Mouse (Mus musculus): ENCODE data around the gene Rnf7. TPM values are rescaled to one million over a fixed set of nuclear protein-coding genes. Genes with fewer than 3 reads are reported as not detected.

Rnf7 gene
- polyA plus RNA-seq, 1 experiment from 2014 or later = 209 TPM

GRCm38 (mm10) chr9:96452956-96453355 is 25.5 kb downstream of the Rnf7 start:
- no peak overlapping the region for H3K4me2 ChIP-seq (ENCODE audit: low read length)
- 77% methylated on average over 4 of the region's 4 CpGs for WGBS
- no peak for ATAC-seq

GRCm38 (mm10) chr9:96450900-96451720 is 27.4 kb downstream of the Rnf7 start:
- no peak overlapping the region for H3K9ac ChIP-seq (ENCODE audit: low read depth, low read length)
- H3K9me3 ChIP-seq (ENCODE audit: control insufficient read depth, low read length) = no peaks in the 10 kb centered on the region
- WGBS = 51% methylated on average over 12 of the region's 12 CpGs
- no peak overlapping the region for H3K4me2 ChIP-seq (ENCODE audit: low read length)
- no peak overlapping the region for H3K27ac ChIP-seq (ENCODE audit: low read depth, low read length)
- H3K27me3 ChIP-seq (replicated peaks; ENCODE audit: control insufficient read depth, insufficient read depth, low read length) = no peaks in the 10 kb centered on the region
- no peaks in the 10 kb centered on the region for H3K36me3 ChIP-seq (ENCODE audit: control insufficient read depth, insufficient read depth, low read length)
- no peaks in the 10 kb centered on the region for H3K4me1 ChIP-seq (ENCODE audit: control insufficient read depth, insufficient read depth, low read depth, low read length)
- no peak for ATAC-seq
- H3K4me3 ChIP-seq (ENCODE audit: low read length) = no peak overlapping the region

More at GRCm38 (mm10) chr9:96452956-96453355, 25.5 kb downstream of the Rnf7 start:
- H3K4me3 ChIP-seq (ENCODE audit: low read length) = no peak overlapping the region
- H3K9ac ChIP-seq (ENCODE audit: low read depth, low read length) = no peak overlapping the region
- no peaks in the 10 kb centered on the region for H3K36me3 ChIP-seq (ENCODE audit: control insufficient read depth, insufficient read depth, low read length)
- no peak overlapping the region for H3K27ac ChIP-seq (ENCODE audit: low read depth, low read length)
- H3K9me3 ChIP-seq (ENCODE audit: control insufficient read depth, low read length) = no peaks in the 10 kb centered on the region
- no peaks in the 10 kb centered on the region for H3K4me1 ChIP-seq (ENCODE audit: control insufficient read depth, insufficient read depth, low read depth, low read length)
- H3K27me3 ChIP-seq (replicated peaks; ENCODE audit: control insufficient read depth, insufficient read depth, low read length) = no peaks in the 10 kb centered on the region

DNA sequence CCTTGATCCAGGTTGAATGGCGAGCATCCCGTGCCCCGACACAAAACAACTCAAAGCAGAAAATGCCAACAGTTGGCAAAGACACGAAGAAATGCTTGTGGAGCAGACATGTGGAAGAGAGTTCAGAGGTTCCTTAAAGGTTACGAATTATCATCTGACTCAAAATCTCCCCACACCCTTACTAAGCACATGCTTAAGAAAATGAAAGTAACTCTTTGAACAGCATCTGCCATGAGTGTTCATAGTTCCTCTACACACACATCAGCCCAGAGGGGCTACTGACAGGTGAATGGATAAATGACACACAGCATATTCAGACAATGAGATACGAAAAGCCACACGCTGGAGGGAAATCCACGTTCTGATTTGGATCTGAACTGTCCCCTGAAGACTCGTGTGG is 29.0 kb downstream of the Rnf7 start:
- no peaks in the 10 kb centered on the region for H3K36me3 ChIP-seq (ENCODE audit: control insufficient read depth, insufficient read depth, low read length)
- WGBS = 81% methylated on average over 9 of the region's 9 CpGs

DNA sequence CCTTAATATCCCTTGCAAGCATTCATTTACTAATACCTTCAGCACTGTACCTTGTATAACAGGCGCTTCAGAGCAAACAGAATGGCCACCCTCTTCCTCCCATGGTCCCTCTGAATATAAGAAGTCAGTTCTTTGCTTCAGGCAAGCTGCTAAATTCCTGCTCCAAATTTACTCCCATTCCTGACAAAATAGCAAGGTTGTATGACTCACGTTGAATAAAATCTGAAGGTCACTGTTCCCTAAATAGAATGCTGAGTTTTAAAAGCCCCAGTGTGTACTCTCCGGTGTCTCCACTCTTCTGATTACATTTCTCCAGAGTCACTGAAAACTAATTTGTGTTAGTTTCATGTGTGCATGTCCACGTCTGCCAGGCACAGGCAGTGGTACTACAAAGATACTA is 33.1 kb downstream of the Rnf7 start:
- H3K4me1 ChIP-seq (ENCODE audit: control insufficient read depth, insufficient read depth, low read depth, low read length) = no peaks in the 10 kb centered on the region
- H3K27me3 ChIP-seq (replicated peaks; ENCODE audit: control insufficient read depth, insufficient read depth, low read length) = no peaks in the 10 kb centered on the region
- H3K27ac ChIP-seq (ENCODE audit: low read depth, low read length) = no peak overlapping the region
- no peak for ATAC-seq
- H3K4me3 ChIP-seq (ENCODE audit: low read length) = no peak overlapping the region
- no peaks in the 10 kb centered on the region for H3K9me3 ChIP-seq (ENCODE audit: control insufficient read depth, low read length)
- WGBS = 75% methylated on average over 4 of the region's 4 CpGs
- no peak overlapping the region for H3K4me2 ChIP-seq (ENCODE audit: low read length)
- no peaks in the 10 kb centered on the region for H3K36me3 ChIP-seq (ENCODE audit: control insufficient read depth, insufficient read depth, low read length)
- H3K9ac ChIP-seq (ENCODE audit: low read depth, low read length) = no peak overlapping the region

More for the DNA sequence above, 29.0 kb downstream of the Rnf7 start:
- Histone ChIP-seq H3K4me3 (ENCODE audit: low read length) (no peak overlapping the region), H3K4me1 (ENCODE audit: control insufficient read depth, insufficient read depth, low read depth, low read length) (no peaks in the 10 kb centered on the region), H3K9me3 (ENCODE audit: control insufficient read depth, low read length) (no peaks in the 10 kb centered on the region), H3K4me2 (ENCODE audit: low read length) (no peak overlapping the region), H3K9ac (ENCODE audit: low read depth, low read length) (no peak overlapping the region), H3K27ac (ENCODE audit: low read depth, low read length) (no peak overlapping the region), H3K27me3 (replicated peaks; ENCODE audit: control insufficient read depth, insufficient read depth, low read length) (no peaks in the 10 kb centered on the region)
- ATAC-seq = no peak

DNA sequence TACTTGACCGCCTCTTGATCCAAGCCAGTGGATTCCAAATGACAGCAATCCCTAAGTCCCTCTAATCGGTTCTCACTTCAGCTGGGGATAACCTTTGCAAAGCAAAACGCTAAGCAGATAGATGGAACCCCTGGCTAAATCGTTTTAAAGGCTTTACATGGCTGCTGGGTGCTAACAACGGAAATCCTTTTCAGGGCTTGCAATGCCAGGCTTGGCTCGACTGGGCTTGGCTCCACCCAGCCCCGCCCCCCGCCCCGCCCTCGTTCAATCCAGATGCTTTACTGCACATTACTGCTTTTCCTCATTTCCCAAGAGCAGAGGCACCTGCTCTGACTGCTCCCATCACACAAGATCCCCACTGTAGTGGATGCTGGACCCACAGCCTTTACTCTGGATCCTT is 36.4 kb downstream of the Rnf7 start:
- Histone ChIP-seq H3K27ac (ENCODE audit: low read depth, low read length) (no peak overlapping the region), H3K4me3 (ENCODE audit: low read length) (no peak overlapping the region), H3K4me2 (ENCODE audit: low read length) (no peak overlapping the region), H3K4me1 (ENCODE audit: control insufficient read depth, insufficient read depth, low read depth, low read length) (peaks cover 13% of the 10 kb centered on the region), H3K27me3 (replicated peaks; ENCODE audit: control insufficient read depth, insufficient read depth, low read length) (no peaks in the 10 kb centered on the region), H3K9ac (ENCODE audit: low read depth, low read length) (no peak overlapping the region), H3K36me3 (ENCODE audit: control insufficient read depth, insufficient read depth, low read length) (no peaks in the 10 kb centered on the region), H3K9me3 (ENCODE audit: control insufficient read depth, low read length) (no peaks in the 10 kb centered on the region)
- WGBS = 25% methylated on average over 10 of the region's 10 CpGs
- ATAC-seq = no peak

- H3K4me3 ChIP-seq (ENCODE audit: low read length) = peak overlapping the region; percentile 46
- peaks cover 19% of the 10 kb centered on the region for H3K4me1 ChIP-seq (ENCODE audit: control insufficient read depth, insufficient read depth, low read depth, low read length)
- H3K36me3 ChIP-seq (ENCODE audit: control insufficient read depth, insufficient read depth, low read length) = no peaks in the 10 kb centered on the region
- peak overlapping the region; percentile 69 for H3K4me2 ChIP-seq (ENCODE audit: low read length)
- WGBS = 4% methylated on average over 8 of the region's 8 CpGs
- ATAC-seq = peak; percentile 56
- H3K9me3 ChIP-seq (ENCODE audit: control insufficient read depth, low read length) = no peaks in the 10 kb centered on the region
- H3K27me3 ChIP-seq (replicated peaks; ENCODE audit: control insufficient read depth, insufficient read depth, low read length) = no peaks in the 10 kb centered on the region
- H3K27ac ChIP-seq (ENCODE audit: low read depth, low read length) = peak overlapping the region; percentile 73
- H3K9ac ChIP-seq (ENCODE audit: low read depth, low read length) = peak overlapping the region; percentile 68
Observed at GRCm38 (mm10) chr9:96438334-96438871, 40.1 kb downstream of the Rnf7 start.

DNA sequence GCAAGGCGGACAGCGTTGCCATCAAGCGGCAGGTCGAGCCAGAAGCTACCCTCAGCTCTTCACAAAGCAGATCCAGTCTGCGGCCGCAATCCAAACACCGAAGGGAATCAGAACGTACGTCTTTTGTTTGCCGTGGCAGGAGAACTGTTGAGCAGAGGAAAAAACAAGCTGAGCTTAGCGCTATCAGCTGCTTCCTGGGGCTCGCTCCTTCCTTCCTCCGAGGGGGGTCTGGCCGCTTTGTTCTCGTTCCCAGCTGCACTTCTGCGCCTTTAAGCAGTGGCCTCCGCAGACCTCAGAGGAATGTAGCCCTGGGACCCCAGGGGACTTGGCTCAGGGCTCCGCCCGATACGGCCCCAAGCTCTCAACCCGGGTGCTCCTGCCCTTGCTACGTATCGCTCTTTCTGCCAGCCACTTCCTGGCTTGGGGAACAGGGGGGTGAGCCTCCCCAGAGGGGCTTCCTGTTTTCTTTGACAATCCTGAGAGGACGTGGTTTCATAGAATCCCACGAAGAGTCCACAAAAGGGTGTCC is 40.6 kb downstream of the Rnf7 start:
- Histone ChIP-seq H3K27ac (ENCODE audit: low read depth, low read length) (peak overlapping the region; percentile 73), H3K27me3 (replicated peaks; ENCODE audit: control insufficient read depth, insufficient read depth, low read length) (no peaks in the 10 kb centered on the region), H3K4me2 (ENCODE audit: low read length) (peak overlapping the region; percentile 69), H3K36me3 (ENCODE audit: control insufficient read depth, insufficient read depth, low read length) (no peaks in the 10 kb centered on the region), H3K9me3 (ENCODE audit: control insufficient read depth, low read length) (no peaks in the 10 kb centered on the region), H3K4me3 (ENCODE audit: low read length) (peak overlapping the region; percentile 46), H3K4me1 (ENCODE audit: control insufficient read depth, insufficient read depth, low read depth, low read length) (peaks cover 19% of the 10 kb centered on the region), H3K9ac (ENCODE audit: low read depth, low read length) (peak overlapping the region; percentile 68)
- 0% methylated on average over 25 of the region's 25 CpGs for WGBS
- ATAC-seq = peak; percentile 77

GRCm38 (mm10) chr9:96436901-96437804 is 41.3 kb downstream of the Rnf7 start:
- peak overlapping the region; percentile 68 for H3K9ac ChIP-seq (ENCODE audit: low read depth, low read length)
- H3K4me2 ChIP-seq (ENCODE audit: low read length) = peak overlapping the region; percentile 69
- H3K4me1 ChIP-seq (ENCODE audit: control insufficient read depth, insufficient read depth, low read depth, low read length) = peaks cover 19% of the 10 kb centered on the region
- H3K27ac ChIP-seq (ENCODE audit: low read depth, low read length) = peak overlapping the region; percentile 73
- H3K36me3 ChIP-seq (ENCODE audit: control insufficient read depth, insufficient read depth, low read length) = no peaks in the 10 kb centered on the region
- H3K9me3 ChIP-seq (ENCODE audit: control insufficient read depth, low read length) = no peaks in the 10 kb centered on the region
- no peaks in the 10 kb centered on the region for H3K27me3 ChIP-seq (replicated peaks; ENCODE audit: control insufficient read depth, insufficient read depth, low read length)
- ATAC-seq = peak; percentile 70
- H3K4me3 ChIP-seq (ENCODE audit: low read length) = peak overlapping the region; percentile 46
- 6% methylated on average over 28 of the region's 28 CpGs for WGBS

Measured in hindbrain, embryonic 16.5 days (tissue).